Mouse (Mus musculus) megakaryocyte, embryonic 14.5 days (primary cell): ENCODE results near the gene Rack1. TPM values are rescaled to one million over a fixed set of nuclear protein-coding genes. Genes with fewer than 3 reads are reported as not detected.
"Not testable (repeated sequence)": the region's sequence is repeated elsewhere in the genome, so short reads cannot be mapped to it uniquely, and the experiment has no call there.

Experiments used
- H3K27me3 ChIP-seq: replicated peaks from 2 replicates; pipeline ENCODE3; 2012; ENCODE audit warnings: inconsistent platforms
- H3K36me3 ChIP-seq: replicated peaks from 2 replicates; pipeline ENCODE3; 2012; ENCODE audit warnings: low read length, inconsistent platforms, mixed read lengths
- H3K4me1 ChIP-seq: 2 replicates; pipeline ENCODE4 v1.6.1; 2012; ENCODE audit warnings: inconsistent platforms
- H3K4me3 ChIP-seq: replicated peaks from 2 replicates; pipeline ENCODE3; 2012; ENCODE audit warnings: moderate library complexity, mild to moderate bottlenecking, inconsistent platforms
- H3K9me3 ChIP-seq: 2 replicates; pipeline ENCODE4 v1.6.1; 2012; ENCODE audit warnings: inconsistent platforms
- FLI1 ChIP-seq: IDR thresholded peaks from 2 replicates; pipeline ENCODE4 v1.6.1; 2012; ENCODE audit warnings: low read length, inconsistent platforms, mixed read lengths
- GATA1 ChIP-seq: IDR thresholded peaks from 3 replicates; pipeline ENCODE4 v1.6.1; 2012; ENCODE audit warnings: mixed read lengths, low read length, inconsistent platforms, borderline replicate concordance
- polyA plus RNA-seq: library from polyadenylated mRNA; stranded (reverse); fragments of >175 nt; gene quantifications from 2 replicates; pipeline ENCODE4 v1.2.3, GENCODE M21; 2012; ENCODE audit warnings: low replicate concordance; ENCODE audit not compliant: insufficient read depth

Rack1 gene
- polyA plus RNA-seq, 1 experiment, result 2,725 TPM

DNA sequence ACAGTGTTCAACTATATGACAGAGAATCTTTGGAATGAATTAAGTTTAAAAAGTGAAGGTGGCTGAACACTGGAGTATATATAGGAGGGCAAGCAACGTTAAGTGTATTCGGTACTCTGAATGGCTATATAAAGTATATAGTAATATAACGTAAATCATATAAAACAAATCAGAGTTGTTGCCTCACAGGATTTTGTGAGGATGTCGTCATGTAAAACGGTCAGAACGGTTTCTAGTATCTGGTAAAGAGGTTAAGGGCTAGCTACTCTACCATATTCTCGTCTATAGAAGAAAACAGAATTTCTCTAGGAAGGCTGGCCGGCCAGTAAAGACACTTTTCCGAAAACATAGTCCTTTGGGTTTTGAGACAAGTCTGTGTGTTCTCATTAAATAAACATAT, 17.7 kb downstream of the Rack1 start:
- Histone ChIP-seq H3K4me1 (peaks cover 73% of the 10 kb centered on the region), H3K9me3 (no peaks in the 10 kb centered on the region), H3K4me3 (peak overlapping the region; percentile 97), H3K27me3 (no peaks in the 10 kb centered on the region), H3K36me3 (peaks cover 32% of the 10 kb centered on the region)
- no peak for TF ChIP-seq FLI1
- no peak for TF ChIP-seq GATA1

DNA sequence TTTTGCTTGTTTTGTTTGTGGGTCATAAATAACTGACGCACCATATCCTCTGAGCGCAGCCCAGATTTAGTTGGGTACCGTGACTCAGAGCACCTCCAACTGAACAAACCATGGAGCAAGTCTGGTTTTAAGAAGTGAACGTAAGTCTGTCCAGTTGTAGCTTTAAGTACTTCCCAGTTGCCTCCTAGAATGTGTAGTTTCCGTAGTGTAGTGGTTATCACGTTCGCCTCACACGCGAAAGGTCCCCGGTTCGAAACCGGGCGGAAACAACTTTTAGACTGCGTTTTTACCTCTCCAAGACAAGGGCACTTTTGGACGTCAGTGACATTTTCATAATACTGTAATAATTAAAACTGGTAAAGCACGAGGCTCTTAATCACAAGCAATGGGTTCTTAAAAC, 18.2 kb downstream of the Rack1 start:
- no peaks in the 10 kb centered on the region for H3K27me3 ChIP-seq
- peaks cover 74% of the 10 kb centered on the region for H3K4me1 ChIP-seq
- TF ChIP-seq GATA1, result no peak
- TF ChIP-seq FLI1, result no peak
- peak overlapping the region; percentile 97 for H3K4me3 ChIP-seq
- H3K36me3 ChIP-seq, result peaks cover 26% of the 10 kb centered on the region
- no peaks in the 10 kb centered on the region for H3K9me3 ChIP-seq

DNA sequence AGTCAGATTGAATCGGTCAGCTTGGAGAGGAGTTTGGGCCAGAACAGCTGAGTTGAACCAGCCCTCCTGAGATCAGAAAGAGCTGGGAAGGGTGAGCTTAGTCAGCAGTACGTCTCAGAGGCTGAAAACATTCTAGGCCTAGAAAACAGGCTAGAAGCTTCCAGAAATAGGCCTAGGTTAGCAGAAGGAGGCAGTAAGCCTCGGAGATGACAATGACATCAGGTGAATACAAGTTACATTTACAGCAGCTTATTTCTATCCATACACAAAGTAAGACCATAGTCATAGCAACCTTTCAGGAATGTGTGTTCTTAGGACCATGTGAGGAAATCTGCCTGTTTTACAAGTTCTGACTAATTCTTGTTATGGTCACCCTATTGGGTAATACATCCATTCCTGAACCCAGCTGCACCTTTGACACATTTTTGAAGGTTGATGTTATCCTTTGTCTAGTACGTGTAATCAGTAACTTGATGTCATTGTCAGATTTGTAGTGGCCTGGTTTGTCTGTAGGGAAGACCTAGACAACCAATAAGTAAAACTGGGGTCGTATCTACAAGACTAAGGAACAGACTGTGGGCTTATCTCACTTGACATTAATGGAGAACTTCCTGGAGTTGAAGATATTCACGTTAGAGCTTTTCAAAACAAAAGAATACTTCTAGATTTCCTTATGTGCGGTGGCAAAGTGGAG, 19.6 kb downstream of the Rack1 start:
- peaks cover 12% of the 10 kb centered on the region for H3K36me3 ChIP-seq
- TF ChIP-seq GATA1, result no peak
- no peak for TF ChIP-seq FLI1
- H3K27me3 ChIP-seq, result no peaks in the 10 kb centered on the region
- H3K9me3 ChIP-seq, result no peaks in the 10 kb centered on the region
- H3K4me3 ChIP-seq, result no peak overlapping the region
- H3K4me1 ChIP-seq, result peaks cover 74% of the 10 kb centered on the region

DNA sequence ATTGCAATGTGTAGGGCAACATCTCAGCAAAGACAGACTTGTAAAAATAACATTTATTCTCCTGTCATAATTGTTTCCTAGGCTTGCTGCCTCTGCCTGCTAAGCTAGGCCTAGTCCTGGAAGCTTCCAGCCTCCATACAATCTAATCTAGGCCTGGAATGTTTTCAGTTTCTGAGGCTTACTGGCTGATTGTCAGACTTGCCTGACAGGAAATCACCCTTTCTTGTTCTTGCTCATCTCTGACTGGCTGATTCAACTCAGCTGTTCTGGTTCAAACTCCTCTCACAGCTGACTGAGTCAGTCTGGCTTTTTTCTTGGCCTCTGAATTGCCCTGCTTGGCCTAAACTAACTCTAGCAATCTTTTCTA, 20.2 kb downstream of the Rack1 start:
- Histone ChIP-seq H3K9me3 (no peaks in the 10 kb centered on the region), H3K36me3 (peaks cover 7% of the 10 kb centered on the region), H3K4me1 (peaks cover 72% of the 10 kb centered on the region), H3K27me3 (no peaks in the 10 kb centered on the region), H3K4me3 (no peak overlapping the region)
- TF ChIP-seq FLI1 (no peak), GATA1 (no peak)

DNA sequence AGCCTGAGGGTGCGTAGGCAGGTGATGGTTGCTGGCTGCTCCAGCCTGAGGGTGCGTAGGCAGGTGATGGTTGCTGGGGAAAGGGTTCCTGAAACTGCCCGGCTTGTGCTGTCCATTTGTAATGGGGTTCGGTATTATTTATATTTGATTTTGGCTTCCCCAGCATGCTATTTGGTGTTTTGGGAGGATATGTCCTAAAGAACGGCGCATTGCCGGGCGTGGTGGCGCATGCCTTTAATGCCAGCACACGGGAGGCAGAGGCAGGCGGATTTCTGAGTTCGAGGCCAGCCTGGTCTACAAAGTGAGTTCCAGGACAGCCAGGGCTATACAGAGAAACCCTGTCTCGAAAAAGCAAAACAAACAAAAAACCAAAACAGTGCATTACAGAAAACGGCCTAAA, 21.2 kb downstream of the Rack1 start:
- not testable (repeated sequence) for H3K9me3 ChIP-seq, H3K4me3 ChIP-seq, H3K27me3 ChIP-seq, H3K36me3 ChIP-seq
- peaks cover 62% of the 10 kb centered on the region for H3K4me1 ChIP-seq

DNA sequence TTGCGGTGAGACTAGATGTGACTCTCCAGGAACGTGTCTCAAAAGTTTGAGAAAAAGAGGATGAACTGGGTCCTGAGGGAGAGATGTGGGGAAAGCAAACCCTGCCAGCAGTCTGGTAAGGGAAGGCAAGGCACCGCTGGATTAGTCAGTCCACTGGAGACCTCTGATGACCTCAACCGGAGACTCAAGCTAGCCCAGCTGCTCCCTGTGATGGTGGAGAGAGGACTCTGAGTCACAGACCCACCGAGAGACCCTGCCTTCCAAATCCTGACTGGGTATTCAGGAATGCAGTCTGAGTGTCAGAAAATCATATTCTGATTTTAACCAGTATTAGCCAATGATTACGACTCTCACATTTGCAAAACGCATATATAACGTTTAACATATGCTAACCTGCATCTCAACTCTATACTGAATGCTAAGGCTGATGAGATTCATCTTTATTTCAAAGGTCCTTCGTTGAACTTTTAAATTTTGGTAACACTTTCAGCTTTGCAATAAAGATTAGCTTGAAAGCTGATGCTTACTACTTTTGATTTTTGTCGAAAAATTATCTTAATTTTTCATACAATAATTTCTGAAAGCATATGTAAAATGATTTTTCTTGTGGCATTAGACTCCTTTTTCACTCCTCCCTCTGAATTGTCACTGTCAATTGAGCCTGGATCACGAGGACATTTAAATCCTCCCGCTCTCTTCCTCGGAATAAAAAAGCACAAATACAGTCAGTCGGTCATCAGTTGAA, 22.8 kb downstream of the Rack1 start:
- H3K4me3 ChIP-seq, result peak overlapping the region; percentile 90
- TF ChIP-seq FLI1 (no peak), GATA1 (no peak)
- peaks cover 3% of the 10 kb centered on the region for H3K9me3 ChIP-seq
- H3K36me3 ChIP-seq, result no peaks in the 10 kb centered on the region
- H3K27me3 ChIP-seq, result no peaks in the 10 kb centered on the region
- H3K4me1 ChIP-seq, result peaks cover 64% of the 10 kb centered on the region

DNA sequence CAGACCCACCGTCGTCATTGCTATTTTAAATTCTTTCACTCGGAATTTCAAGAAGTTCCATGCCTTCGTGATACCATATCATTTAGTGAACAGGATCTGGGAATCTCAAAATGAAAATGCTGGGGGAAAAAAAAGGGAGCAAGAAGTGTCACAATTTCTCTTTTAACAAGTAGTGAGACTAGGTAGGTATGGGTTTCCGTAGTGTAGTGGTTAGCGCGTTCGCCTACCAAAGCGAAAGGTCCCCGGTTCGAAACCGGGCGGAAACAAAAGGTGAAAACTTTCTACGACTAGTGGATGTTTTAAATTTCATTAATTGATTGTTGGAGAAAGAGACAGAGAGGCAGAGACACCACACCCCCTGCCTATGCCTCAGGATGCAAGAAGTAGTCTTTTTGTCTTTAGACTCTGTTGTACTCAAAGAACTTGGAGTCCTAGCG, 23.4 kb downstream of the Rack1 start:
- TF ChIP-seq FLI1, result no peak
- peaks cover 63% of the 10 kb centered on the region for H3K4me1 ChIP-seq

DNA sequence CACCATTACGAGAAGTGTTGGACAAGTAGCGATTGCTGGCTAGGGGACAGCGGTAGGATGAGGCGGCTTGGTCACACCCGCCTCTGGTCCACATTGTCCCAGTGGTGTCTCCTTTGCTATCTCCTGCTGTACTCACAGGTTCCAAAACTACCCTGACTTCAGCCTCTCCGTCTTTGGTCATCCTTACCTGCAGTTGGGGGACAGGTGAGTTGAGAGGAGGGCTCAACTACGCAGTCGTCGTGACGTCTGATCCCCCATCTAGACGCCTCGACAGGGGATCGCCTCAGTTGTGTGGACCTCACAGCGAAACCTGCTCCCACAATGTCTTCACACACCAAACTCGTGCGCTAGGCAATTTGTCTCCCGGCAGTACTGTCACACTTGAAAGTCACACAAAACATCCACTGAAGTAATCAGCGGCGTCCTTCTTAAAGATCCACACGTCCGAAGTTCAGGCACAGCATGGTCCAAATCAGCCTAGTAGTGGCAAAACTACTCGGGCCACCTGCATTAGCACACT, 24.2 kb downstream of the Rack1 start:
- Histone ChIP-seq H3K36me3 (no peaks in the 10 kb centered on the region), H3K9me3 (peaks cover 4% of the 10 kb centered on the region), H3K4me1 (peaks cover 57% of the 10 kb centered on the region), H3K4me3 (peak overlapping the region; percentile 90), H3K27me3 (no peaks in the 10 kb centered on the region)
- no peak for TF ChIP-seq GATA1
- TF ChIP-seq FLI1, result no peak

More for the DNA sequence above, 23.4 kb downstream of the Rack1 start:
- Histone ChIP-seq H3K27me3 (no peaks in the 10 kb centered on the region), H3K36me3 (no peaks in the 10 kb centered on the region), H3K4me3 (peak overlapping the region; percentile 90), H3K9me3 (peaks cover 4% of the 10 kb centered on the region)

DNA sequence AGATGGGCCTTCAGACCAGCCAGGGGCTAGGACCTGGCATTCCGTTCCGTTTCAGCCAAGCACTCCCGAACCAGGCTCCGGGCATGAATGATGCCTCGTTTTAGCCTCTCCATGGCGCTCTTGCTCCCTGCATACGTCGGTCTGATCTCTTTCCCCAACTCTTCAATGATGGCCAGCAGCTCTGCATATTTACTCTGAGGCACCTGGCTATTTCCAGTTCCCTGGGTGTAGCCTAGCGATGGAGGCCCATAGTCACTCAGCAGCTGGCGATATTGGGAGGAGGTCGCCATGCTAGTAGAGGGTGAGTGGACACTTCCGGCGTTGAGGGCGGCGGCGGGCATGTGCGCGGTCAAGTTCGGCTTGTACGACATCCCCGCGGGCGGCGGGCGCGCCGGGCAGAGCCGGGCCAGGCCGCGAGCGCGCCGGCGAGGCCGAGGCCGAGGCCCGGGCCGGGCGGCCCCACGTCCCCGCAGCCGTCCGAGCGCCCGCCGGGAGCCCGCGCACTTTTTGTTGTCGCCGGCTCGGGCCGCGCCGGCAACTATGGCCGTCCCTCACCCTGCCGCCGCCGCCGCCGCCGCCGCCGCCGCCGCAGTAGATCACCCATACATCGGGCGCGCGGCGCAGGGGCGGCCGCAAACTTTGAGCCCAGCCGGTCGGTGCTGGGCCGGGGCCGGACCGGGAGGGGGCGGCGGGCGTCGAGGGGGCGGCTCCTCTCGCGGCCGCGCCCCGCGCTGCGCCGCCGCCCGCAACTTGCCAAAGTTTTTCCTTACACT, 26.0 kb downstream of the Rack1 start, which contains the start of the genes Trim7 and Gm12184:
Gene Trim7 (plus strand): TSS at position 162 of the 773 bp plus-strand sequence.
Gene Gm12184 (minus strand): TSS at position 677 of the 773 bp plus-strand sequence.
- H3K27me3 ChIP-seq, H3K9me3 ChIP-seq, H3K36me3 ChIP-seq: not testable (repeated sequence)
- Histone ChIP-seq H3K4me3 (peak within 1 kb of the TSS; percentile 92), H3K4me1 (peaks cover 57% of the 10 kb centered on the region)

DNA sequence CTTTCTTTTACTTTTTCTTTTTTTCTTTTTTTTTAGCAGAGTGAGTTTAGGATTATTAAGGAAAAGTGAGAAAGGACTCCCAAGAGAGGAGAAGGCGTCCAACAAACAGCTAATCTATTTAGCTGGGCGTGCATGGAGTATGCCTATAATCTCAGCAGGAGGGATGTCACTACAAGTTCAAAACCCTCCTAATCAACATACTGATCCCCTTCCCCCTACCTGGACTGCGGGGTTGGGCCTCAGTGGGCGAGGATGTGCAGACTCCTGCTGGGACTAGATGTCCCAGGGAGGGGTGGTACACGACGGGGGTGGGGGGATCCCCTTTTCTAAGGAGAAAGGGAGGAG, 26.6 kb downstream of the Rack1 start:
- Histone ChIP-seq H3K4me1 (peaks cover 55% of the 10 kb centered on the region), H3K36me3 (no peaks in the 10 kb centered on the region), H3K4me3 (peak overlapping the region; percentile 92), H3K27me3 (no peaks in the 10 kb centered on the region), H3K9me3 (peaks cover 4% of the 10 kb centered on the region)
- TF ChIP-seq FLI1 (no peak), GATA1 (no peak)
